Mouse (Mus musculus): ENCODE results near the gene Atp1b3.
A peak's percentile ranks its signal among the peaks of the same experiment; 100 is the strongest.
"Not testable (repeated sequence)": the region's sequence is repeated elsewhere in the genome, so short reads cannot be mapped to it uniquely, and the experiment has no call there.

Atp1b3 gene

DNA sequence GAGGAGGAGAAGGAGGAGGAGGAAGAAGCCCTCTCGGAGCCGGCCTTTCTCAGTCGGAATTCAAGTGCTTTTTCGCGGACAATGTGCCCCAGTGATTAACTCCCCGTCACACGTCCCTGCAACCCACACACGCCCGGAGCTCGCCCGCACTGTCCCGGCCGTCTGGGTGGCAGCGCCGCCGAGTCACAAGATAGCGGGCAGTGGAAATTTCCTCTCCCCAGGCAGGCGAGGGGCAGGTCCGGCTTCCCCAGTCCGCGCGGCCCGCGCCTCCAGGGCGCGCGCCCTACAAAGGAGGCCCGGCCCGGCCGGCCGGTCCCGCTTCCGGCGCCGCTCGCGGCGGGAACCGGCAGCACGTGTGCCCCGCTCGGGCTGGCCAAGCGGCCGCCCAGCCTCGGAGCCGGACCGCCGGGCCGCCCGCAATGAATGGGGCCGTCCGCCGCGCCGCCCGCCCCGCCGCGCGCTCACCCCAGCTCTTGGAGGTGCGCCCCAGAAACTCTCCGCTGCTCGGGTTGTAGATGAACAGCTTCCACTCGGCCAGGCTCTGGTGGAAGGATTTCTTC, 581 bp downstream of the Atp1b3 start:
- DNase-seq (ENCODE audit: low spot score), result peak; percentile 27

DNA sequence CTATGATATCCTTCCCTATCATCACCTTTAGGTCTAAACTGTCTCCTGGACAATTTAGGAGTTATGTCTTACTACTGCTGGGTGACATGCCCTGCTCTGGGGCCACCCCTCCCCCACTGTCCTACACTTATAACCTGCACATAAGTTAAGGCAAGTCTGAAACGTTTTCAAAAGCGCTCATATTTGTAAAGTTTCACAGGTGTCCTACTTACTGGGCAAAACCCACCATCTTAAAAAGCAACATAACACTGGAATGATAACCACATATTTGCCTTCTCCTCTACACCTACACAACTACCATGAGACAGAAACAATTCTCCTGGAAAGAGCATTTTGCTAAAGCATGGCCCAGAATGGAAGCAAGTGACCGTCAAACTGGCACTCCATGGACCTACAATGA, 4.2 kb downstream of the Atp1b3 start:
- DNase-seq (ENCODE audit: low spot score), result no peak

DNA sequence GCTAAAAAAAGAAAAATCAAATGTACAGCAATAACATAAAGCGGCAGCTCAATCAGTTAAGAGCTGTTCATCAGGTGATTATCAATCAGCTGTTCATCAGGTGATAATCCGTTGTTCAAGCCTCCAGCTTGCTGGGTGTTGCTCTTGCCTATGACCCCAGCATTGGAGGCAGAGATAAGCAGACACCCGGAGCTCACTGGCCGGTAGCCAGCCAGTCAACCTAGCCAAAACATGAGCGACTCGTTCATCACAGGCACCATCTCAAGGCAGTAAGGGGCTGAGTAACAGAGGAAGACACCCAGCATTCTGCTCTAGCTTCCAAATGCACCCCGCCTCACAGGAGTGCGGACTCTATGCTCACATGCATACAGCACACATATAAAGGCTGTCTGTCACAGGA, 10.4 kb downstream of the Atp1b3 start:
- no peak for DNase-seq (ENCODE audit: low spot score)

DNA sequence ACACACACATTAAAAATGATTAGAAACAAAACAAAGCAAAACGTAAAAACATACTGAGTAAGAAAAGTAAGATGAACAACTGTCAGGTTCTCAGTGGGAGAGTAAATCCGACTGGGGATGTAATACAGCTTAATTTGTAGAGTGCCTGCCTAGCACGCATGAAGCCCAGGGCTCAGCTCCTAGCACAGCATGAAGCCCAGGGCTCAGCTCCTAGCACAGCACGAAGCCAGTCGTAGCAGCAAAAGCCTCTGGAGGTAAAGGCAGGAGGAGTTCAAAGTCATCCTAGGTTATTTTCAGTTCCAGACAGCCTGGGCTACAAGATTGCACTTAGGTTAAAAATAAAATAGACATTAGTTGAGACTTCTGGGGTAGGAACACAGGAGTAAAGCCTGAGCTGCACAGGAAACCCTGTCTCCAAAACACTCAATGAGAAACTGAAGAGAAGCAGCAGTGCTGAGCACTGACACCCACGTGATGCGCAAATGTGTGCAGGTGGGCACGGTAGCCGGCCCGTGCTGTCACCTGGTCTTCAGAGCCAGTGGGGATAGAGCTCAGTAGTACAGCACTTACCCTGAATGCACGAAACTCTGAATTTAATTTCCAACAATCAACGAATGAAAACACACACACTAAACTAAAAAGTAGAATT, 11.0 kb downstream of the Atp1b3 start:
- no peak for DNase-seq (ENCODE audit: low spot score)

DNA sequence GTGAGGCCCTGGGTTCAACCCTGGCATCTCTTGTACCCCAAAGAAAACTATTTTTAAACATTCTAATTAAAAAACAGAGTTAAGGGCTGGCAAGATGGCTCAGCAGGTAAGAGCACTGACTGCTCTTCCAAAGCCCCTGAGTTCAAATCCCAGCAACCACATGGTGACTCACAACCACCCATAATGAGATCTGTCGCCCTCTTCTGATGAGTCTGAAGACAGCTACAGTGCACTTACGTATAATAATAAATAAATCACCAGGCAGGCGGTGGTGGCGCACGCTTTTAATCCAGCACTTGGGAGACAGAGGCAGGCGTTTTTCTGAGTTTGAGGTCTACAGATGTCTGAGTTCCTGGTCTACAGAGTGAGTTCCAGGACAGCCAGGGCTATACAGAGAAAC, 12.5 kb downstream of the Atp1b3 start:
- DNase-seq (ENCODE audit: low spot score), result not testable (repeated sequence)

DNA sequence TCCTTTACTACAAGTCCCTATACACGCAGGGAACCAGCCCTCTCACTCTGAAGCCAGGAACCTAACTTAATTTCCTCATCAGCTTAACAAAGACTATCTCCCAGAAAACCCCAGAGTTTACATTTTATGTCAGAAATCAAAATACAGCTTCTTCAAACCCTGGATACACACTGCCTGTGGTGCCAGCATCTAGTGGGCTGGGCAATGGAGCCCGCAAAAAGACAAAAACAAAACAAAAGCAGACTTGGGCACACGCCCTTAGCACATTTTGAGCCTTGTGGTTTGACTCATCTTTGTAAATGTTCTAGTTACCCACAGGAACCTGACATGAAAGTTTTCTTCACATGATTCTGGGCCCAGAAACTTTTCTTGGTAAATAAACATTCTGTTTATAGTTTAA, 13.8 kb downstream of the Atp1b3 start:
- no peak for DNase-seq (ENCODE audit: low spot score)

DNA sequence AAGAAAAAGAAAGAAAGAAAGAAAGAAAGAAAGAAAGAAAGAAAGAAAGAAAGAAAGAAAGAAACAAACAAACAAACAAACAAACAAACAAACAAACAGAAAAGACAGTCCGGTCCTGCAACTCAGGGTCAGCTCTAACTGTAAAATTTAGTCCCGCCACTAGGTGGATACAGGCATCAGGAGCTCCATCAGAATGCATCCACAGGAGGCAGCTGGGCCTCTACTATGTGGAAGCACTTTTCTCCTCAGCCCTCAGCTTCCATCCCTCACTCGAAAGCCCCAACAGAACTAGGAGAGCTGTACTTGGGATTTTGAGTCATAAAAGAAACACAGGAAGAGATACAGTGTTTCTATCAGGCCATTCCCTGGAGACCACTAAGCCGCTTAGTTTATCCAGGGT, 14.2 kb downstream of the Atp1b3 start:
- peak; percentile 63 for DNase-seq (ENCODE audit: low spot score)

DNA sequence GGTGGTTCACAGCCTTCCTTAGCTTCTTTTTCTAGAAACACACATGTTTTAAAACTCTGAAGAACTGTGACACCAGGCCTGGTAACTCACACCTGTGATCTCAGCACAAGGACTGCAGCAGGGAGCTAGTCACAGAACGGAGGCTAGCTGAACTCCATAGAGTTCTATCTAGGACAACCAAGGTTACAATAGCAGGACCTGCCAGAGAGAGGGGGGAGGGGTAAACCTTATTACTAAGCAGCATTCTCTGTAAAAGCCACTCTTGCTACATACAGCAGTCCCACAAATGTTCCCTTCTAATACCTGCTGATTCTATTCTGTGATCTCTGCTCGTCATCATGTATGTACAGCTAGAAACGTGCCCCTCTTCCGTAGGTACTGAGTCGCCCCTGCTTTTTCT, 15.4 kb downstream of the Atp1b3 start:
- DNase-seq (ENCODE audit: low spot score), result no peak

DNA sequence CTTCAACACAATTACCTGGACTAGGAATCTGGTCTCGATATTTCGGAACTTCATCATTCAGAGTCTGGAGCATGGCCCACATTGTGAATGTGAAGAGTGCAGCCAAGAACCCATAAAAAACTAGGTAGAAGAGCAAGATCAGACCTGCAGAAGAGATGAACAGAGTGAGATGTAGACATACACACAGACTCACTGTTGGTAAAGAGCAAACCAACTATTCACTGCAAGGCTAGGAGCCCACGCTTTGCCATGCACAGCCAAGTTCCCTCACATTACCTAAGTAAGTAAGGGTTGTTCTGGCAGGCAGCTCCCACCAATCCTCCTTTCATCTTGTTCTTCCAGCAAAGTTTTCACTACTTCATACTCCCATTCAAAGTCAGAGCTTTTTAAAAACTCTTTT, 18.5 kb downstream of the Atp1b3 start:
- no peak for DNase-seq (ENCODE audit: low spot score)

DNA sequence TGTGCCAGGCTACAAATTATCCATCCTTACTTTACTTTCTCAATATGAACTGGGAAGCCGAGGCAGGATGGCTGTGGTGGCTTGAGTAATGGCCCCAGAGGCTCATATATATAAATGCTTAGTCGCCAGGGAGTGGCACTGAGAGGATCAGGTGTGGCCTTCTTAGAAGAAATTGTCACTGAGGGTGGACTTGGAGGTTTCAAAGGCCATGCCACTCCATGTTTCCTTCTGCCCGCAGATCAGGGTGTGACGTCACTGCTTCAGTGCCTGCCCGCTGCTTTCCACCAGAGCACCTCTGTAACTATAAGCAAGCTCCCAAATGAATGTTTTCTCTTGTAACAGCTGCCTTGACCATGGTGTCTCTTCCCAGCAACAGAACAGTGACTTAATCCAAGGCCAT, 33.1 kb downstream of the Atp1b3 start:
- no peak for DNase-seq (ENCODE audit: low spot score)

DNA sequence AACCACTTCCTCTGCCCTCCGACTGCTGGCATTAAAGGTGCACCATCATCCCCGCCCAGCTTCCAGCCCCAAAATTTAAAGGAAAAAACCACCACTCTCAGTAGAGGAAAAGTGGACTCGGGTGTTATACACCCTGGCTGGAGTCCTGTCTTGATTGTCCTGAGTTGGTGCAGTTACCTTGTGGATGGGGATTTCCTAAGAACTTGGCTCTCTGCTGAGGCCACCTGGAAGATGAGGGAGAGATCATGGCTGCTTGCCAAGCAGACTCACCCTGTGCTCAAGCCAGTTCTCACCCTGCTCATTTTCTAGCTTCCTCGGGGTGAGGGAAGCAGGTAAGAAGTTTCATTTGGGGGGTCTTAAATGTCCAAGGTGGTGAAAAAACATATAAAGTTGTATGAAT, 36.0 kb downstream of the Atp1b3 start:
- no peak for DNase-seq (ENCODE audit: low spot score)

DNA sequence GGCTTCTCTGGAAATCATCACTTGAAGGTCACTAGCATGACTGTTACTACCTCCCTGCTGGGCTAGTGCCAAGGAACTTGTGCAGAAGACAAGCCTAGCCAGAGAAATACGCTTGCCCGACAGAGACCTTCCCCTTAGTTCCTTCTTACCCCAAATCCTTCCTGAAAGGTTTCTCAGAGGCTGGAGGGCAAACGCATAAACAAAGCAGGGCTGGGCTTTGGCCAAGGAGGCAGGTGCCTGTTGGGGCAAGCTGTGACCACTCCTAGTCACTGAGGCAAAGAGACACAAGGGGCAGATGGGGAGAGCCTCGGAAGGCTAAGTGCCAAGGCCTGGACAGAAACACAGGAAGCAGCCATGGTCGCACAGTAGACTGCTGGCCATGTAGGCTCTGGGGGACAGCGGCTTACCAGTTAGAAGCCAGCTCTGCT, 37.7 kb downstream of the Atp1b3 start:
- DNase-seq (ENCODE audit: low spot score), result no peak

DNA sequence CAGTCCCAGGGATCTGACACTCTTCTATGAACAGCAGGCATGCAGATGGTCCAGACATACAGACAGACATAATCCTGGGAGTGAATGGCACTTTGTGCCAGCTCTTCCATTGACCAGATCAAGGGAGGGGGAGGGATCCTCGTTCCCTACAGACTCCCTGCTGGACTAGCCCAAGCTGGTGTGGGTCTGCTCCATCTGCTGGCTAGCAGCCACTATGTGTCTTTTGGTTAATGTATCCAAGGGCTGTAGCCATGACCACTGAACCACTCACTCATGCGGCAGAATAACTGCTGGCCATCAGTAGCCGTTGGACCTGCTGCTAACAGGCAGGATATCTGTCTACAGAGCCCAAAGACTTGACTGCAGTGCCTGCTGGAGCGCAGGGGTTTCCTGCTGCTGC, 39.7 kb downstream of the Atp1b3 start:
- DNase-seq (ENCODE audit: low spot score), result no peak

DNA sequence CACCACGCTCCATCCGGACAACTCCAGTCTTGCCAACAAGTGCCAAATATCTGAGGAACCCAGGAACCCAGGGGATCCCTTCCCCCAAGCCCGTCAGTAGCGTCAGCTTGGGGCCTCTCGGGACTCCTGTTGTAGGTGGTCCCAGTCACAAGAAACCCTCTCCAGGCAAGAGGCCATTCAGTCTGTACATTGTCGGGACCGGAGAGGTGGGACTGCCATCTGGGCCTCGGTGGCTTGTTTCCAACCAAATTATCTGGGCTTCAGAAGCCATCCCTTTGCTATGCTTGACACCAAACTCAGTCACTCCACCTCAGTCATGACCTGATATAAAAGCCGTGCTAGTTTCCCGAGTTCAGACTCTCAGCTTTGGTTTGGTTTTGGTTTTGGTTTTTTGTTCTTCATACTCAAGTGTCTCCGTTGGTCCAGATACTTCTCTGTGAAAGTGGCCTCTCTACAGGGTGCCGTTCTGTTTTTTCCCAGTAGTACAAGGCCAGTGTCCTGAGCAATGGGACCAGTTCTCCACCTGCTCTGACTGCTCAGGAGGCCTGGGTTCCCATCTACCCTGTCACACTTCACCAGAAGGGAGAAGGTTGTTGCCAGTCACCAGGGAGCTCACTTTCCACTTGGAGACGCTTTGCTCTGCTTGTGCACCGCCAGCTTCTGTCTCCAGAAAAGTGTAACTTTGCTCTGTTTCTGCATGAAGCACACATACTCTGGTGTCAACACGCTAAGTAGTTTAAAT, 41.7 kb downstream of the Atp1b3 start:
- DNase-seq (ENCODE audit: low spot score), result no peak

DNA sequence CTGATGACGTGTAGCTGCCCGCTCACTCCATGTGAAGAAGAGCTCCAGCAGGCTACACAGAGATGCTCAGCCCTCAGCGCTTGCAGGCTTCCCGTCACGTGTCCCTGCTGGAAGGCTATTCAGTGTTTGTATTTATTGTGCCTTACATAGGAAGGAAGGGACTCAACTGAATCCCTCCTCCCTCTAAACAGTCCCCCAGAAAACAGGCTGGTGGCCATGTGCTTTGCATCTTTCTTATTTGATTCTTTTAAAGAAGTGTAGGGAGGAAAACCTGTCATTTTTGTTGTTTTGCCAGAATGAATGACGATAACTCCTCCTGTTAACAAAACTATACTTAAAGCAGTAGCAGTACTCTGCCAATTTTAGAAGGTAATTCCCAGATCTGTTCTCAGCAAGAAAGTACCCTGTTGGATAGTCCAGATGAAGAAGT, 43.7 kb downstream of the Atp1b3 start:
- peak; percentile 20 for DNase-seq (ENCODE audit: low spot score)

DNA sequence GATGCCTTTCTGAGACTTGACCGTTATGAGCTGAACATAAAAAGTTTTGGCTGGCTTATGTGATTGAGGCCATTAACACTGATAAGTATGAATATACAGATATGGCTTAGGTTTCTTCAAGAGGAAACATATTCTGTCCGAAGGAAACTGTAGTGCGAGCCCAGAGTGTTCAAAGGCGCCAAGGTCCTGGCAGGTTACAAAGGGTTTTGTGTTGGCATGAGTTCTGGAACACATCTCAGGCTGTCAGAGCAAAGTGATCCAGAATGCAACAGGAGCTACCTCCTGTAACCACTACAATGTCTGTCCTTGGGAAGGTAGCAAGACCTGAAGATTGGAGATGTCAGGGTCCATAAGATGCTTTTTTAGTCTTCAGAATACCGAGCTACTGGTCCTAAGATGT, 44.9 kb downstream of the Atp1b3 start:
- no peak for DNase-seq (ENCODE audit: low spot score)

DNA sequence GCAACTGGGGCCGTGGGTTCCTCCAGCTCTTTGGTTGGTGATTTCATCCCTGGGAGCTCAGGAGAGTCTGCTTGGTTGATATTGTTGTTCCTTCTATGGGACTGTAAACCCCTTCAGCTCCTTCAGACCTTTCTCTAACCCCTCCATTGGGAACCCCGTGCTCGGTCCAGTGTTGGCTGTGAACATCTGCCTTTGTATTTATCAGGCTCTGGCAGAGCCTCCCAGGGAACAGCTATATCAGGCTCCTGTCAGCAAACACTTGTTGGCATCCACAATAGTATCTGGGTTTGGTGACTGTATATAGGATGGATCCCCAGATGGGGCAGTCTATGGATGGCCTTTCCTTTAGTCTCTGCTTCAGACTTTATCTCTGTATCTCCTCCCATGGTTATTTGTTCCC, 52.2 kb downstream of the Atp1b3 start:
- DNase-seq (ENCODE audit: low spot score), result no peak

DNA sequence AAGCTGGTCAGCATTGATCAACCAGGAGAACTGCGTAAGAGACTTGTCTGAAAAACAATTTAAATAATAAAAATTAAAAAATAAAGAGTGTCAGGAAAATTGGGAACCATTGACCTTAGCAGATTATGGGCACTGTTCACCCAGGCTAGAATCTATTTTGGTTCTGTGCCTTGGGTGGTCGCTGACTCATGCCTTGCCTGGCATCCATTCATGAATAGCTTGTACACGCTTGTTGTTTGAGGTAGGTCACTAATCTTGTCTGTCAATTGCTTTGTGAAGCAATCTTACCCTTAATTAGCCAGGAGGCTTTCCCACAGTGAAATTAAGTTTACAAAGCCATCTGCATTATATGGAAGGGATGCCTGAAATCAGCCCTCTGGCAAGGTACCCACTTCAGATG, 55.4 kb downstream of the Atp1b3 start:
- no peak for DNase-seq (ENCODE audit: low spot score)

DNA sequence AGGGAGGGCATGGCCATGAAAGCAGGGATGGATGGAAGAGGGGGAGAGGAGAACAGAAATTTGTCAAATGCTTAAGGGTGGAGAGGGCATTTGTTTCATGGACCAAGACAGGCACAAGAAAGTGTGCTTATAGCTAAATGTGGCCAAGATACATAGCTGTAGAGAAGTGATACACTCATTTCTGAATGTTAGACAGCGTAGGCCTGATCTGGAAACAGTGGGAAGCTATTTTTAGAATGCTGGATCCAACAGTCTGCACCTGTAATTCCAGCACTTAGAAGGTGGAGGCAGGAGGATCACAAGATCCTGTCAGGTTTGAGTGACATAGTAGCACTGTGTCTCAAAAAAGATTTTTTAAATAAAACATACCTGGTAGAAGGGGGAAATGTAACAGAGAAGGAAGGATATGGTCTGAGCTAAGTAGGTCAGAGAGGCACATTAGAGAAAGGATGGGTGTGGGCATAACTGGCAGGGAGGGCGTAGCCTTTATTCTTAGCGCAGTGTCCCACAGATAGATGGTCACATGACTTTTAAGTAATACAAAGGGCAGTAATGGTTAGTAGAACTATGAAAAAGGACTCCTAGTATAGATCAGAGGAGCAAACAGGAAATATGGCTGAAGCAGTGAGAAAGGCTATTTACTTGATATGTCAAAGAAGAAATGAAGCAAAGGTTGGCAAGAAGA, 64.8 kb downstream of the Atp1b3 start:
- no peak for DNase-seq (ENCODE audit: low spot score)

DNA sequence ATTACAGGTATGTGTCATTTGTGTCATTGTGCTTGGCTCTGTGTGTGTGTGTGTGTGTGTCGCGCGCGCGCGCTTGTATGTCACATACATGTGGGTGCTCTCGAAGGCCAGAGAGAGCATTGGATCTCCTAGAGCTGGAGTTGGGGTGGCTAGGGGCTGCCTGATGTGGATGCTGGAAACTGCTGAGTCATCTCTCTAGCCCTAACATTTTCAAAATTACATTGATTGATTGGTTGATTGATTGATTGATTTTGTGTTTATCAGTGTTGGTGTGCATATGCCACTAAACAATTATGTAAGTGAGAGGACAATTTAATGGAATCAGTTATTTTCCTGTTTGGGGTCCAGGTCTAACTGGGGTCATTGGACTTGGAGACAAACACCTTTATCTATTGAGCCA, 72.1 kb downstream of the Atp1b3 start:
- DNase-seq (ENCODE audit: low spot score), result no peak

DNA sequence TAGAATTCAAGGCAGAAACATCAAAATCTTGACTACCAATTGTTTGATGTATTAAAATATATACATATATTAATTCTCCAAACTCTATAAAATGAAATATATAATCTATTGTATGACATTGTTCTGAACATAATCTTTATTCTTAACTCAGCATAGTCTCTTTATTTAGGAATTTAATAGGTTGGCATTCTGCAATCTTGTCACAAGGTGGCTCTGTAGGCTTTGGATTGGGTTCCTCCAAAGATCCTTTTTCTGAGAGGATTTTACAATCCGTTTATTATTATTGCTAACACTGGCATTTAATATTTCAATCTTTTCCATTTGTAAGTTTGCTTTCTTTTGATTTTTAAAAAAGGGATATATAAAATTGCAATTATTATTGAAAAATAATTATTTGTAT, 79.3 kb downstream of the Atp1b3 start:
- no peak for DNase-seq (ENCODE audit: low spot score)

Data from layer of hippocampus, adult 9-10 months (tissue).